Mouse (Mus musculus) kidney, adult 2 months (tissue): Measurements from ENCODE around the gene Ostm1. TPM values are rescaled to one million over a fixed set of nuclear protein-coding genes. Genes with fewer than 3 reads are reported as not detected.

Source experiments
- DNase-seq: peaks from one replicate; pipeline ENCODE4 v3.0.0; 2021
- H3K27ac ChIP-seq: fragments of 200-500 bp; 2 replicates; pipeline ENCODE4 v1.5.1; 2012; ENCODE audit warnings: low read depth, low read length, control low read depth, inconsistent platforms; ENCODE audit not compliant: insufficient read depth
- H3K27me3 ChIP-seq: fragments of 200-500 bp; replicated peaks from 2 replicates; pipeline ENCODE4 v1.6.1; 2012; ENCODE audit warnings: mild to moderate bottlenecking, moderate library complexity, low read length, inconsistent platforms; ENCODE audit not compliant: control insufficient read depth, insufficient read depth
- H3K36me3 ChIP-seq: fragments of 200-500 bp; 2 replicates; pipeline ENCODE4 v1.6.1; 2012; ENCODE audit warnings: mild to moderate bottlenecking, moderate library complexity, low read length, inconsistent platforms; ENCODE audit not compliant: control insufficient read depth, insufficient read depth
- H3K4me1 ChIP-seq: fragments of 200-500 bp; 2 replicates; pipeline ENCODE4 v1.6.1; 2011; ENCODE audit warnings: low read length; ENCODE audit not compliant: control insufficient read depth, insufficient read depth
- H3K4me3 ChIP-seq: fragments of 200-500 bp; 2 replicates; pipeline ENCODE4 v1.5.1; 2011; ENCODE audit warnings: mild to moderate bottlenecking, low read depth, low read length, control low read depth; ENCODE audit not compliant: insufficient read depth
- CTCF ChIP-seq: fragments of 200-500 bp; conservative IDR thresholded peaks from 2 replicates; pipeline ENCODE4 v1.5.1; 2011; ENCODE audit warnings: low read depth, mild to moderate bottlenecking, control low read depth, low read length, moderate library complexity, mixed read lengths; ENCODE audit not compliant: insufficient read depth, insufficient read length
- POLR2A ChIP-seq: fragments of 200-500 bp; IDR thresholded peaks from one replicate; pipeline ENCODE4 v1.6.1; 2011; ENCODE audit warnings: low read depth, low read length, control low read depth
- WGBS: fragments of 180-500 bp; shearing (Covaris S2); methylation state at CpG from one replicate; pipeline ENCODE4 v1.1.7; 2018; 5-methylcytosine and 5-hydroxymethylcytosine counted together
- polyA plus RNA-seq: library from polyadenylated mRNA; depleted of rRNA; stranded (reverse); fragments of >200 nt; gene quantifications from 2 replicates; pipeline ENCODE4 v1.2.3, GENCODE M21; 2012; rRNA removed

Ostm1 gene
- polyA plus RNA-seq, 1 experiment: 15.5 TPM

DNA sequence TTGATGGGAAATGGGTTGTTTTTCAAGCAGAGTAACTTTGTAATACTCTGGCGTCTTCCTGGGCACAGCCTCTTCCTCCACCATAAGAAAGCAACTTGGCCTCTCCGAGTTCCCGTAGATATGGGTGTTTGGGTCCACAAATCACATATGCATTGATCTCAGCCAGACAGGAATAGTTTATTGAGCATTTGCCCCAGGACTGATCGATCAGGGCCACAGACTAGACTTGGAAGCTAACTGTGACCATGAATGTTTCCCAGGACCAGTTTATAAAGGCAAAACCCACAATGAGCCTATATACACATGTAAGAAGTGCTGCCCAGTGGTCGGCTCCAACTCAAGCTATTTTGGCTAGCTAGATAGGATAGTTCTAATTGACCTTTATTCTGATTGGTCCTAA lies 138.5 kb downstream of the Ostm1 start:
- WGBS: 90% methylated on average over 5 of the region's 5 CpGs
- no peaks in the 10 kb centered on the region for H3K27me3 ChIP-seq
- H3K36me3 ChIP-seq: no peaks in the 10 kb centered on the region
- no peak for DNase-seq
- no peak overlapping the region for H3K4me3 ChIP-seq
- no peaks in the 10 kb centered on the region for H3K4me1 ChIP-seq
- H3K27ac ChIP-seq: no peak overlapping the region
- TF ChIP-seq CTCF (no peak), POLR2A (no peak)

GRCm38 (mm10) chr10:42723275-42724232 lies 139.9 kb downstream of the Ostm1 start:
- no peak for DNase-seq
- WGBS: 78% methylated on average over 13 of the region's 13 CpGs
- no peak overlapping the region for H3K4me3 ChIP-seq
- no peaks in the 10 kb centered on the region for H3K36me3 ChIP-seq
- TF ChIP-seq CTCF (no peak), POLR2A (no peak)
- H3K4me1 ChIP-seq: no peaks in the 10 kb centered on the region
- no peak overlapping the region for H3K27ac ChIP-seq
- H3K27me3 ChIP-seq: no peaks in the 10 kb centered on the region

DNA sequence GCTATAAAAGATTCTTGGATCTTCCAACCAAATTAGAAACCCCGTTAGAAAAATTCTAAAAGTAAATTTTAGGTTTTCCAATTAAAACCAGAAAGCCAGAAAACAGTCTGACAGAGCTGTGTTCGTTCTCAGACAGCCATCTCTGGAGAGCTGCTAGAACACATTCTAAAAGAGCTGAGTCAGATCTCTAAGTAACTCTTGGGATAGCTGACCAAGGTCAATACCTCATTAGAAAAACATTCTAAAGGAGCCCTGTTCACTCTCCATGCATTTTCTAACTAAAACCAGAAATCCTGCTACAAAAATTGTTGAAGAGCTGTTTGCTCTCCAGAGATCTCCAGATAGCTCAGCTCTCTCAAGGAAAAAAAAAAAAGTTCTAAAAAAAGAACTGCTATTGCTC lies 146.0 kb downstream of the Ostm1 start:
- H3K4me3 ChIP-seq: no peak overlapping the region
- no peak overlapping the region for H3K27ac ChIP-seq
- DNase-seq: no peak
- TF ChIP-seq CTCF (no peak), POLR2A (no peak)
- no peaks in the 10 kb centered on the region for H3K27me3 ChIP-seq
- H3K36me3 ChIP-seq: no peaks in the 10 kb centered on the region
- WGBS: 53% methylated on average over 2 of the region's 2 CpGs
- H3K4me1 ChIP-seq: no peaks in the 10 kb centered on the region

DNA sequence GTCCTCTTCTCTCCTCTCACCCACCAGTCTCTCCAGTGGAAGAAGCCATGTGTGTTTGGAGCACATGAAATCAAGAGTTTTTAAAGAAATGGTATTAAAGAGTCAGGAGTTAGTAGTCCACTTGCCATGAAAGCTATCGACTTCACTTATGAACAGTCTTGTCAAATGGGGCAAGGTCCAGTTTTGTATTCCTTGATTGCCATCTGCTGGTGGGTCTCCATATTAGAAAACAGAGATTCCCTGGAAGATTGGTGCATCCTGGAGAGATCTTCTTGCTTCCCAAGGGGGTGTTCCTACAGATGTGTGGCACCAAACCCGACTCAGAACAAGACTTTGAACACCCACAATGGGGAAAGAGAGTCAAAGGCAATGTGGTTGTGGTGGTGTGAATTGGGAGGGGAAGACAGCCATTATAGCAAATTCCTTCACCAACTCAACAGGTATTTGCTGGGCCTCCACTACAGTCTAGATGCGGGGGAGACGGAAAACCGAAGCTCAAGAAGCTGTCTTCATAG lies 151.0 kb downstream of the Ostm1 start:
- TF ChIP-seq POLR2A: no peak
- 0 out of 2 replicates have a peak, but pooled peaks have one; percentile 11 for TF ChIP-seq CTCF
- 49% methylated on average over 5 of the region's 5 CpGs for WGBS
- Histone ChIP-seq H3K27ac (no peak overlapping the region), H3K36me3 (no peaks in the 10 kb centered on the region), H3K4me1 (no peaks in the 10 kb centered on the region), H3K27me3 (no peaks in the 10 kb centered on the region), H3K4me3 (no peak overlapping the region)
- peak; percentile 59 for DNase-seq

GRCm38 (mm10) chr10:42751813-42752212 lies 168.2 kb downstream of the Ostm1 start:
- no peak overlapping the region for H3K27ac ChIP-seq
- no peaks in the 10 kb centered on the region for H3K27me3 ChIP-seq
- H3K4me1 ChIP-seq: no peaks in the 10 kb centered on the region
- no peak for DNase-seq
- WGBS: 54% methylated on average over 10 of the region's 10 CpGs
- TF ChIP-seq CTCF (no peak), POLR2A (no peak)
- no peak overlapping the region for H3K4me3 ChIP-seq
- H3K36me3 ChIP-seq: no peaks in the 10 kb centered on the region

Other genes starting within 250 kb of the Ostm1 start
- 14.9 and 21.7 TPM in 2 replicates for gene Afg1l, start 105.3 kb upstream of the Ostm1 start, polyA plus RNA-seq
- 348 and 430 TPM in 2 replicates for gene Snx3, start 81.8 kb upstream of the Ostm1 start, polyA plus RNA-seq
- not detected in 2 replicates for gene Nr2e1, start 190 bp upstream of the Ostm1 start, polyA plus RNA-seq
- gene Sec63, start 177.7 kb downstream of the Ostm1 start, polyA plus RNA-seq: 8.8 and 11.8 TPM in 2 replicates